Mouse (Mus musculus): ENCODE results near the gene LTO1.

DNA sequence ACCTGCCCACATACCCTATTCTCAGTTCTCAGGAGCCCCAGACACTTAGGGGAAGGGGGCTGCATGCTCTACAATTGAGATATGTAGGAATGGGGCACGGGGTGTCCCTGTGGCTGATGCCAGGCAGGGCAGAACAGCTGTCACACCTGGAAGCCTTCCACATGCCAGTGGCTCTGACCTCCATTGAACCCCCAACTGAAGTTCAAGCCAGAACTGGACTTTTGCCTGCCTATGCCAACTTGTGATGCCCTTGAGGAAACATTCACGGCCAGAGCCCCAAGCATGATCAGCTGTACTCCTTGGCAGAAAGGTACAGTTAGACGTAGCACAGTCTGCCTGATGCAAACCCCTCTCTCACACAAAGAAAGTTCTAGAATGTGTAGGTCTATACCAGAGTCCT, 18.4 kb downstream of the LTO1 start:
- TF ChIP-seq POLR2A (IDR thresholded peaks at IDR 0.05; ENCODE audit: insufficient read depth, low read length) = no peak
- TF ChIP-seq CTCF (IDR thresholded peaks at IDR 0.05; ENCODE audit: low read depth, low read length) = no peak
- no peak for TF ChIP-seq EP300 (IDR thresholded peaks at IDR 0.05; ENCODE audit: insufficient read depth, low read depth, low read length)
